Mouse (Mus musculus) spleen, postnatal 4 days (tissue): Measurements from ENCODE around the gene Dpyd.

Source experiments
- DNase-seq, 2 experiments: peaks; one replicate each; pipeline ENCODE4 v3.0.0; 2022; ENCODE audit warnings: low spot score in 2 of 2

Gene Dpyd

DNA sequence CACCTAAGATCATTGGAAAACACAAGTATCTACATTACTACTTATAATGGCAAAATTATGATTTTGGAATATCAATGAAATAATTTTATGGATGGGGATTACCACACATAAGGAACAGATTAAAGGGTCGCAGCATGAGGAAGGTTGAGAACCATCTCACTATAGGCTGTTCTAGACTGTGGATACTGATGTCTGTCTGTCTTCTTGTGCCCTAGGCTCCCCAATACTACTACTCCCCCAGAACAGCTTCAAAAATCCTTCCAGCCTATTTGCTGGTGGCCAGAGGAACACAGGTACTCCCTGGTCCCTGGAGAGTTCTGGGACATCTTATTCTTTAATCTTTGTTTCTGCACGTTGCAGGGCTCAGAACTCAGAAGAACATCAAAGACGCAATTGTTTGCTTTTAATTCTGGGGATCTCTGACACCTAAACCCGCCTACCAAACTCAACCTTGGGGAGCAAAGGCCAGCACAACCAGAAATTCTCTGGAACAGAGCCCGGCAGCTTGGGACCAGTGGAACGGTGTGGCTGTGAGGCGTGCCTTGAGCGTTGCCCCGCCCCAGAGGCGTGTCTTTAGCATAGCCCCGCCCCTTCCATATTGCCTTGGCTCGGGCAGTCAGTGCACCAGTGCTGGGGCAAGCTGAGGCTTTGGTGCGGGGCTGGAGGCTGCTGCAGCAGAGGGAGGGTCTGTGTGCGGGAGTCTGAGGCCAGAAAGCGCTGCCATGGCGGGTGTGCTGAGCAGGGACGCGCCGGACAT is at the start of gene Dpyd:
Dpyd (plus strand) TSS at position 576 of the 757 bp plus-strand sequence.
- peak; percentile 17 to 60 for DNase-seq

DNA sequence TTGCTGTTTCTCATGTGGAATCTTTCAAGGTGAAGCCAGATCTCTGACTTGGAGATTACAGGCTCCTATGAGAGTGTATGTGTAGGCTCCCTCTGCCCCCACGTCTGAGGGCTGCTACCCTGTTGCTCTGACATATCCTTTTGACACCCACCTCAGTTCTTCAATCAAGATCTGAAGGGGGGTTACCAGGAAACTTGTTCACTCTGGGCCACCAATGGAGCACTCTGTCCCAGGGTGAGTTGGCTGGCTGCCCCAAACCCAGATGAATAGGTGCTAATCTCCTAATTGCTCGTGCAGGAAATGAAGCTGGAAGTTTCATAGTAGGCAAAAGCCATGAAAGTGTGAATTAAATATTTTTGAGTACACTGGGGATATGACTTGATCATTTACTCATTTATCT is 24.3 kb upstream of the Dpyd start:
- DNase-seq = no peak

DNA sequence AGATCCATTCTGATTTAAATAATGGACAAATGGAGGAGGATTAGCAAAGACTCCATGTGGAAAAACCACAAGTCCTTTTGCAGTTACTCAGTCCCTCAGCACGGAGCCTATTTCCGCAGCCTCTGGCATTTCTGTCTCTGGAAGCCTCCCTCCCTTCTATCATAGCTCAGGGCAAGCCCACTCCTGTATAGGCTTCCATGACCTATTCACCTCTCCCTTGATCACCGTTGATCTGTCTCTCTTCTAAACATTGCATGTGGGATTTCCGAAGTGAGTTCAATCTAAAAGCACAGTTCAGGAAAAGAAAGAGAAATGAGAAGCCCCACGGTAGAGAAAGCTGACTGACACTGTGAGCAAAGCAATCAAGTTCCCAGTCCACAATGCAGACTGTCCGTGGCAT is 20.2 kb upstream of the Dpyd start:
- no peak for DNase-seq

DNA sequence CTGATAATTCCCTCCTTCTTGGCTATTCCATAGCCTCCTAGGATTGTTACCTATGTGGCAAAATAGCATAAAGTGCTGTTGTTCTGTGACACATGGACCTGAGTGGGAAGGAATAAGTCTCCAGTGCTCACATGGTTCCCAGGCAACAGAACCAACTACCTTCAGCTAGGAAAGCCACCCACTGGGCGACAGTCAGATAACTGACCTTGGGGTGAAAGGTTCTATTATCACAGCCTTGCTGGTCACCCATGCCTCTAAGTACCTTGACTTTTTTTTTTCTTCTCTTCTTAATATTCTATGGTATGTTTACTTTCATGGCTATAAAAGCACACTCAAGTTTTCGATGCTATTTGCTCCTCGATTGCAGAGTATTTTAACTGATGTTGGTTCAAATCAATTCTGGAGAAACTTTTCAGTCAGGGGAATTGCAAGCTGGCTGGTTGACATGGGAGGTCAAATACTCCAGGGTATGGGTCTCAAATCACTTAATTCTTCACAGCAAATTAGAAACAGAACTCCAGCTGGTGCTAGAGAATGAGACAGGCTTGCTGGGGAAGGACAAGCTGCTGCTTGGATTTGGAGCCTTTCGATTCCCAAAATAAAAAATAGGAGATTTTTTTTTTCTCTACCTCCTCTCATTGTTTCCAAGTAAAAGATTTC is 14.2 kb upstream of the Dpyd start:
- DNase-seq = no peak

DNA sequence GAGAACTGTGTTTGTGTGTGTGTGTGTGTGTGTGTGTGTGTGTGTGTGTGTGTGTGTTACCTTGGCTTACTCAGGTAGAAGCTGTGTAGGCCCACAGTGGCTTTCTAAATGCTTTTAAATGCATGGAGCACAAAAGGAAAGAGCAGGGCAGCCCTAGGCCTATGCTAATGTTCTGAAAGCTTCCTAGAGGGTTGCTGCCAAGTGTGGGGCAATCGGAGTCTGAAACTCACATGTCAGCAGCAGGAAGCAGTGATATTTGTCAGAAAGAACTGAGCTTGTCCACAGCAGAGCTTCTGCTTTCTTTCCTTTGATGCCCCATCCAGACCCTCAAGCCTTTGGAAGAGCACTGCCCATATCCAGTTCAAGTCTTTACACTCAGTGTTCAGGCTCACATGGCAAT is 4.3 kb upstream of the Dpyd start:
- no peak for DNase-seq

DNA sequence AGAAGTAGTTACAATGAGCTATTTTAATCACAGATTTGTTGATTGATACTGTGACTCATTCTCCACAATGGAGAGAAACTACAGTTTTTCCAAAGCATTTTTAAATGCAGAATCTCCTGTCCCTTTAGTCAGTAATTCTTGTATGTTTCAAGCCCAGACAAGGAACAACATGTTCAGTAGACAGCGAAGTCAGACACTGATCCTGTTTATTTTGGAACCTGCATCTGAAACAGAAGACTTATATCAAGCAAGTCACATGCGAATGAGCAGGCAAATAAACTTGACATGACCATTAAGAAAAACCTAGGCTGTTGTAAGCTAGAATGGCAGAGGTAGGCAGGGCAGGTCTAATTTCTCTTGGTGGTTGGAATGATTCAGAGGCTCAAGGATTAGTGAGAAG is 2.0 kb upstream of the Dpyd start:
- no peak for DNase-seq

DNA sequence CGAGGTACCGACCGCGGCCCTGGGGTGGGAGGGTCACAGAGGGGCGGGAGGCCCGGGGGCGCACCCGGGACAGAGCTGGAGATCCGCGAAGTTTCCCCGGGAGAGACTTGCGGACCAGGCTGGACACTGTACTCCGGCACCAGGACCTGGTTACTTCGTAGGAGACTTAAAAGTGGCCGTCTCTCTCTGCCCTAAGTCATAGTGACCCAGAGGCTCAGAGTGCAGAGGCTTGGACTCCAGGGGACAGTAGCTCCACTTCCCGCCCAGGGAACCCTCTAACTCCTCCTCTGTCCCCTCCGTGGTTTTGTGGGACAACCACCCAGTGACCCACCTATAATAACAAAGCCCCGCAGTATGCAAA is 362 bp downstream of the Dpyd start:
- no peak for DNase-seq

DNA sequence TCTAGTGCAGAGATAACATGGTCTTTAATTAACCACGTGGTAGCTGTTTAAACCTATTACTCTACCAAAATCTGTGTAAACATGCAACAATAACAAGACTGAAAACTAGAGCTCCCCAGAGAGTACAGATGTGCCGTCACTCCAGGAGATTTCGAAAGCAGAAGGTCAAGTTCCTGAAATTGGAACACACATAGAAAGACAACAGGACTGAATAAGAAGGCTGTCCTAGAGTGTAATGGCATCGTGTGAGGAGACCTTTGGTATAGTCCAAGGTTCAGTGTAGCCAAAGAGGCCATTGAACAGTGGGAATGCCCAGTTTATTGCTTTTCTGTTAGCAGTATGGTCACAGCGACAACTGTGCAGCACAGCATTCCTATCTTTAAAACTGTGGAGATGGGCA is 4.8 kb downstream of the Dpyd start:
- DNase-seq = no peak

DNA sequence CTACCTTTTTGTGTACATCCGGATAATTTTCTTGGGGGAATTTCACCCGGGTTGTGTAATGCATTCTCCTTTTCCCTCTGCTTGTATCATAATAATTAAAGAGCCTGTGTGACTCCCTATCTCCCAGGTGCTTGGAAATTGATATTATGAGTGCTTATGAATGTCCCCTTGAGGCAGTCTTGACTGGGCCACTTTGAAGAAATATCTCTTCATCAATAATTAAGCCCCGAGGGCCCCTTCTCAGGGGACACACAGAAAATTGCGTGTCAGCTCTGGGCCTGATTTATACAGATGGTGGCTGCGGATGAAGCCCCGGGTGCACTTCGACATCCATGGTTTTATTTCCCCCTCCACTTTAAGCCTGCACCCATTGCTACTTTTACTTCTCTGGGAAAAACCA is 8.3 kb downstream of the Dpyd start:
- no peak for DNase-seq

DNA sequence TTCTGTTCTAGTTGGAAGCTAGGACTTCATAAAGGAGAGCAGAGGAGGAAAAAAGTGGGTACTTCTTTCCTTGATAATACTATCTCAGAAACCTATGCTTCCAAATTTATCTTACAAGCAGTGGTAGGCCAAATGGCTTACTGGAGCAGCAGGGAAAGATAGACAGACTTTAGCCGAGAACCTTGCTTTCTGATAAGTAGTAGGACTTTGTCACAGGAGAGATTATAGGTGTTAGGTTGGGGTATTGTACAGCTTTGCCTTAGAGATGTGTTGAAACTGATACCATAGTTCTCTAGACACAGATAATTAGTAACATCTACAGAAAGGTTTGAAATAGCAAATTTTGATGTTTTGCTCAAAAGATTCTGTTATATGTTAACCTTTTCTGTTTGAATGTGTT is 28.6 kb downstream of the Dpyd start:
- no peak for DNase-seq

DNA sequence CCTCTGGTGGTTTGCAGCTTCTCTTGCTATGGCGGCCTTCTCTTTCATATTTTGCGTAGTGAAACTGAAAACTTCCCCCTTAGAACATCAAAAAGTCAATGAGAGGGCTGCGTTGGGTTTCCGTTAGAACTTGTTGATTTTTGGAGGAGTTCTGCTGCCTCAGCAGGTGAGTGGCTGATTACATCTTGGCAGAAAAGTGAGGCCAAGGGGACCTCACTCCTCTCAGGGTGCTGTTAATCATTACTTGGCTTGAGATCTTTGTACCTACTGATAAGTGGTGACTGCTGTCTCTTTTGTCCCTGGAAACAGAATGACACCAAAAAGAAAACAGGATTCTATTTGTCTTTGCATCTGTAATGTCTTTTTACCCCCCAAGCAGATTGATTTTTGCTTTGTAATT is 32.9 kb downstream of the Dpyd start:
- no peak for DNase-seq

DNA sequence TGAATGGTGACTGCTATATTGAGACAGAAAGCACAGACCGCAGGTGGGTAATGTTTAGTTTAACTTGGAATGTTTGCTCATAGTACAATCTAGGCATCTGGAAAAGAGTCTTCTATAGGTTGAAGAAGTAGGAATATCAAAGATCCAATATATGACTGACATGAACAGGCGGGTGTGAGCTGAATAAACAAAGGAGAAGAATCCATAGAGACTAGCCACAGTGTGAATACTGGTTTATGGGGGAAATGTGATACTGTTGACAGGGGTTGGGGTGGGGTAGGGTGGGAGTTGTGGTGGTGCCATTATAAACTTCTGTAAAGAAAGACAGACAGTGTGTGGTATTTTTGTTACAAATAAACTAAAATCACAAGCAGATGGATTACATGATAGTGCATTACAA is 33.8 kb downstream of the Dpyd start:
- DNase-seq = no peak

DNA sequence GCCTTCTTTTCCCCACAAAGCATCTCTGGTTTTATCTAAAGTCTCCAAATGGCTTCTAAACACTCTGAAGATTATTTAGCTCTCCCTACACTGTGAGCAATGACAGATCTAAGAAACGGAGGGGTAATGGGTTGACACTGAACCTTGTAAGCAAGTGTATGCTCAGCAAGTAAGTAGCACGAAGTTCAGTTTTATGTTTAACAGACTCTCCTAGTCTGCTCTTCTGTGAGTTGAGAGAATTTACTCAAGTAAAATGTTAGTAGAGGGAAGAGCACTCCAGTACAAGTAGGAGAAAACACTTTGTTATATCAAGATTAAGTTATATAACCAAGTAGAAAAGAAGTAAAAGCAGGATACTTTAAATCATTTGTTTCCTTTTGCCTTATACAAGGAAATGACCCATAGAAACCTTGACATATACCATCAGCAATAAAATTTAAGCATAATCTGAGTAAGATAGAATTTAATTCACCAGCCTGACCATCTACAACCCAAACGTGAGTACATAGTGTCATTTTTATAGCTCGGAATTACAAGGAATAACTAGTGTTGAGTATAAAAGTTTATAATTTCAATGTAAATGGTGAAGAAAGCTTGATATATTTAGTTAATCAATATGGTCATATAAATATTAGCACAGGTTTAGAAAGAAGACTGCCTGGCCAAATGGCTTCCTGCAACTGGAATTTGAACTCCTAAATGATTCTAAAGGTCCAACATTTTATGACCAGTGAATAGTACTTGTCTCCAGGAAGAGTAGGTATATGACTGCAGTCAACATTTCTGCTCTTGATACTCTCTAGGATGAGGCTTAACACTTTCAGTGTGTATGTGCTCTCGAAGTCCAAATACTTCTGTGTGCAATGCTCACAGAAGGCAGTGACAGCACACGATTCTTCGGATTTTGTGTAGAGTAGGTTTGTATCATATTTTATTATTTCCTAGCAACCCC is 40.0 kb downstream of the Dpyd start:
- DNase-seq = no peak

DNA sequence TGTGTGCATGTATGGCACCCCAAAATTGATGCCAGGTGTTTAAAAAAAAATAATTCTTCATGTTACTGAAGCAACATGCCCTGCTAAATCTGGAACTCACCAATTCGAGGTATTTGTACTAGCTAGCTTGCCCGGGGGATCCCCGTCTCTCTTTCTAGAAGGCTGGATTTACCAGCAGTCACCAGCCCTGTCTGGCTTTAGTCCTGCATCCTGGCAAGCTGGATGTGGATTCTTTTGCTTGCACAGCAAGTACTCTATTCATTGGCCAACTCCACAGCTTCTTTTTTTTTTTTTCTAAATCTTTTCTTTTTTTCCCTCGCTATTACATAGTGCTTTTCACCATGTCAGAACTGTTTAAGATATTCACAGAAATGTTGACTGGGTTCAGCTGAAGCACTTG is 46.8 kb downstream of the Dpyd start:
- DNase-seq = no peak

DNA sequence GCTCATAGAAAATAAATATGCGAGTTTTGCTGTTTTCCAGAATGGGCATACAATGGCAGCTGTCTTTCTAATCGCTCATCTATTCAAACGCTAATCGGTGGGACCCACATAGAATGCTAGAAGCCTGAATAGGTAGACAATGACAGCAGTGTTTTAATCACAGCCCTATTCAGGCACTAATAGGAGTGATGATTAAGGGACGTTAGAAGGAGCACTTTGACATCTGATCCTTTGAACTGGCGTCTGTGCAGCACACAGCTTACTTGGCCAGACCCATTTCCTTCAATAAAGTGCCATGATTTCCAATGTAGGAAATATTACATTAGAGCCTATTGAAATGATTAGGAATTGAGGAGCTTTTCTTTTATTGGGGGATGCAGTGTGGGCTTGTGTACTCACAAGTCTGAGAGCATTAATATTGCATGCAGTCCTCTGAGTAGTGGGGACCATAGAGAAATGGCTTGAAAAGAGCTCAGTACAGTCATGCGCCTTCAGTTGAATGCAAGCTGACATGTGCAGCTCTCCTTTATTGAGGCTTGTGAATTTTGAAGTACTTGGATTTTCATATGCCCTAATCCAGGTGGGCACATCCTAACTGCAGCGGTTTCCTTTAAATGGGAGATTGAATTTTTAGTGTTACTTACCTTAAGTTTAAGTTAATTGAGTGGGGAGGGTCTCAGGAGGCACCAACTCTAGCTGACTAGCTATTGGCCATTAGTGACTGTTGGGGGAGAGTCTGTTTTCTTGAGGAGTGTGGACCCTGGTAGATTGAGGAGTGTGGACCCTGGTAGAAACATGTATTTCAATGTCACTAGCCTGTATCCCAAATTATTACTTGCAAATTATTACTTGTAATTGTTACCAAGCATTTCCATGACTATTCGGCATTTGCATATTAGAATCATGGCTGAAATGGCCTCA is 64.8 kb downstream of the Dpyd start:
- DNase-seq = no peak

DNA sequence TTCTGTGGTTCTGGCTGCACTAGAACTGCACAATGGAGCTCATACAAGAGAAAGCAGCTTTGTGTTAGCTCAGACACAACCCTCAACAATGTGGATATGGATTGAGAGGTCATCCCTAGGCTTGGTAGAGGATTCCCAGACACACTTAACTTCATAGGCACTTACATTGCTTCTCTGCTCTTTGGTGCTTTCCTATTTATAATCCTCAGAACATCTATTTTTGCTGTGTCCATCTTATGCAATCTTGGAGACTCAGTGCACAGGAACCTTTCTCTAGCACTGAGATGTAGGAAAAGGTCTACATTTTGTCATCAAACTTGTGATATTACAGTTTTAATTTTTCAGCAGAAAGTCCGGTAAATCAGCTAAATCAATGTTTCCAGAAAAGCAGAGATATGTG is 67.8 kb downstream of the Dpyd start:
- DNase-seq = no peak

DNA sequence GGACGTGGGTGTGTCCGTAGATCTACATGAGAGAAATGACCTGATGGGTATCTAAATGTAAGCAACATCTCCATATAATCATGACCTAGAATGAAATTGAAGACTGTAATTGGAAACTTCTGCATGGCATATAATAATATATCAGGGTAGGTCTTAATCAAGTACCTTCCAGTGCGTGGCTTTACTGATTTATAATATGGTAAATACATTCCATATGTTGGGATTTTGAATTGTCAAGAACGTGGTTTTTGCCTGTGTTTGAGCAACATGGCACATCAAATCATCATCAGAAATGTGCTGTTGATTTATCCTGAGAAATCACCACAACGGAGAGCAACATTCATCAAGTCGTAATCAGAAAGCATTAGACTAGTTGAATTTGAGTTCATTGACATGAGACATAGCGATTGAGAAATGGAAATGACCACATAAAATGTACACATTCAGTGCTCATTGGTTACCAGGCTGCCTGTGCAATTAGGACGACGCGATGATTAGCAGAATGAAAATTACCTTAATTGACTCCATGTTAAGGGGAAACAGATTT is 84.2 kb downstream of the Dpyd start:
- no peak for DNase-seq

DNA sequence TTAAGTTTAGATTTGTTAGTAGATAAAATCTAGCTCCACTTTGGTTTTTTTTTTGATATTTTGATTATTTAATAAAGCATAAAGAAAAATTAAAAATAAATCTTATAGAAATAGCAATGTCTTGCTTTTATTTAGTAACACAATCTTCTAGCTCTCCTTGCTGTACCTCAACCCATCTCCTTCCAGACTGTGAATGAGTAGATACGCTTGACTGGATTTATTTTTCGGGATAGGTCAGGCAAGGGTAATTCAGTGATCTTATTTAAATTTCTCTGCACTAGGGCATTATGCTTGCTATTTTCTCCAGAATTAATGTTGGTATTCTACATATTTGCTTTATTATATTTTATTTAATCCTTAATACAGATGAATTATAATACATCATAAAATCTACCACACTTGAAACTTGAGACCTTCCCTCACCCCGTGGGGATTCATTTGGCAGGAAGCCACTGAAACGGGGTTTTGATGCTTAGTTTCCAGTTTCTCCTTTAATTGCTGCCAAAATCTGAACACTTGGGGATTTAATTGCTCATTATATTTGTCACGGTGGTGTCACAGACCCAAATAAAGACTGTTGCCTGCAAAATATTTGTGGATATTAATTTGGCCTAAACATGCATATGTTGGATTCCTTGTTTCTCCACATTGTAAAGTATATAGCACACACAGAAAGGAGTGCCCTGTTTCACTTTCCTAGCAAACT is 102.2 kb downstream of the Dpyd start:
- DNase-seq = no peak

DNA sequence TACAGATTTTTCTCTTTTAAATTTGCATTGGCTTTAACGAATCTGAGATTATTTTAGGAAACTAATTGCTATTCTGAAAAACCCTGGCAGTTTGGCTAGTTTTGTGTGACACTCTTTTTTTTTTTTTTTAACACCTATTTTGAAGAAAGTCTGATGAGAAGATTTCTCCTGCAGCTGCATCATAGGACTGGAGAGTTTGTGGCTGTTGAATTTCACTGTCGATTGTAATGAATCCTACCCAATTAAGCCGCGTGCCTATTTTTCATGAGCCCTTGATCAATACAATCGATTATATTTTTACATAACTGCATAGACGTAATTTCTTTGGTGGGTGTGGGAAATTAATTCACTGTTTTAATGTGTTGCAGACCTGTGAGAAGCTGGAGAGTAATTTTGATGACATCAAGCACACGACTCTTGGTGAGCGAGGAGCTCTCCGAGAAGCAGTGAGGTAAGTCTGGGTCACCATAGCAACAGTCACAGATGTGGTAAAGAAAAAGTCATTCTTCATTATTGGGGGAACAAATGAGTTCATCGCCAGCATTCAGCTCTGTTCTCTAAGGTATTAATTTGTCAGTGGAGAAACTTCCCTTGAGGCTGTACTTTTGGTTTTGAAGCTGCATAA is 112.3 kb downstream of the Dpyd start:
- DNase-seq = no peak

DNA sequence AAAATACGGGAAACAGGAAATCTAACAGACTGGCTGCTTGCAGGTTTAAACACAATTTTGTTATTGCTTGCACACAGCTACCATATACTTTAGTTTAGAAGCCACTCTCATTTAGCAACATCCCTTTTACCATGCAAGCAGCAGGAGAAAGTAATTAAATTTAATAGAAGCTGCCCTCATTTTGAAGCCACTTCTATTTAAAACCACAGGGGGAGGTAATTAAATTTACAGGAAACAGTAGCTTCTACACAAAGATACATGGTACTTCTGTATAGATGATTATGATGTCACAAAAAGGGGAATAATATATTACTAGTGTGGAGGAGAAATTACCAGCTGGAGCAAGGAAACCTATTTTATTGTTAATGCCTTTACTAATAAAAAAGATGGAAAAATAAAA is 113.5 kb downstream of the Dpyd start:
- DNase-seq = no peak
